Comparison of ENCODE assay signal across 12 mouse cellular contexts in the genomic region with DNA sequence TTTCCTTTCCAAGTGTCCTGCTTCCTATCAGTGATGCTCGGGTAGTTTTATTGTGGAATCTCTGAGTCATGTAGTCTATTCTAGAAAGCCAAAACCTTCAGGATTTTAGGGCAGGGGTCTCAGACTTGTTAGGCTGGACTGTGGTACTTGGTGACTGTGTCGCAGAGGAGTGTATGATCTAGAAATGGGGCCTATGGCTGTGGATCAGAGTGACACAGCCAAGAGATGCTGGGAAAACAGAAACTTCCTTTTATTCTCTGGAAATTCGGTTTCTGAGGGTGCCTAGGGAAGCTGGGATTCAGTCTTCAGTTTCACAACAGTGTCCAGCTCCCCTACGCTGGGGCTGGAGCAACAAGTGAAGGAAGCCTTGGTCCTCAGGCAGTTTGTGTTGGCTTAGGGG. TPM values are rescaled to one million over a fixed set of nuclear protein-coding genes. Genes with fewer than 3 reads are reported as not detected.
DNase-seq lines count a peak whose midpoint lies in the region; ATAC-seq and TF ChIP-seq lines count a peak whose summit lies in the region.
"Had no signal": no experiment of that assay in that cellular context is flagged by ENCODE, and none has a peak within 500 bp of the region (broad histone marks: within the 10 kb centered on the region; RNA-seq: fewer than 3 reads in every experiment).

No protein-coding gene starts in this region.

- 15% methylated on average over 4 of the region's 4 CpGs for WGBS in forebrain, postnatal 0 days
- WGBS in midbrain, embryonic 10.5 days = 35% methylated on average over 4 of the region's 4 CpGs
- 27% methylated on average over 4 of the region's 4 CpGs for WGBS in neural tube, embryonic 15.5 days

- no peak for TF ChIP-seq CTCF in left cerebral cortex, adult 2 months (IDR thresholded peaks at IDR 0.05)
- no peak for TF ChIP-seq CTCF in forebrain, postnatal 0 days (IDR thresholded peaks at IDR 0.05; ENCODE audit: low read depth)

- H3K27me3 ChIP-seq in forebrain, postnatal 0 days (ENCODE audit: insufficient read depth, low read length) = no peaks in the 10 kb centered on the region
- peaks cover 22% of the 10 kb centered on the region for H3K27me3 ChIP-seq in midbrain, embryonic 10.5 days (ENCODE audit: low read depth, poor library complexity, severe bottlenecking)
- no peaks in the 10 kb centered on the region for H3K27me3 ChIP-seq in neural tube, embryonic 15.5 days (replicated peaks)

- no peaks in the 10 kb centered on the region for H3K36me3 ChIP-seq in forebrain, postnatal 0 days (ENCODE audit: insufficient read depth)
- H3K36me3 ChIP-seq in midbrain, embryonic 10.5 days = no peaks in the 10 kb centered on the region
- H3K36me3 ChIP-seq in neural tube, embryonic 15.5 days = no peaks in the 10 kb centered on the region
- H3K36me3 ChIP-seq: kidney, embryonic 15.5 days; liver, embryonic 15.5 days had no signal

- no peak overlapping the region for H3K4me3 ChIP-seq in left cerebral cortex, adult 2 months
- no peak overlapping the region for H3K4me3 ChIP-seq in forebrain, postnatal 0 days (ENCODE audit: low read depth, low read length)
- no peak overlapping the region for H3K4me3 ChIP-seq in midbrain, embryonic 10.5 days
- no peak overlapping the region for H3K4me3 ChIP-seq in neural tube, embryonic 15.5 days (replicated peaks)
- H3K4me3 ChIP-seq: kidney, embryonic 15.5 days; liver, embryonic 15.5 days had no signal

- intact Hi-C loops in left cerebral cortex, adult 2 months (cut with DNase I) = no loop called here
- intact Hi-C loops in left cerebral cortex, postnatal 36 days (cut with DNase I) = no loop called here

- H3K9me3 ChIP-seq in forebrain, postnatal 0 days (ENCODE audit: low read length) = no peaks in the 10 kb centered on the region
- no peaks in the 10 kb centered on the region for H3K9me3 ChIP-seq in midbrain, embryonic 10.5 days (replicated peaks)
- H3K9me3 ChIP-seq in neural tube, embryonic 15.5 days (replicated peaks) = no peaks in the 10 kb centered on the region
- H3K9me3 ChIP-seq: kidney, embryonic 15.5 days; liver, embryonic 15.5 days had no signal

- H3K27ac ChIP-seq in left cerebral cortex, adult 2 months = peak overlapping the region; percentile 48
- peak overlapping the region; percentile 59 for H3K27ac ChIP-seq in forebrain, postnatal 0 days (ENCODE audit: low read depth, low read length)
- H3K27ac ChIP-seq in midbrain, embryonic 10.5 days (replicated peaks) = peak overlapping the region; percentile 93
- peak overlapping the region; percentile 74 for H3K27ac ChIP-seq in neural tube, embryonic 15.5 days (replicated peaks)
- H3K27ac ChIP-seq: kidney, embryonic 15.5 days; liver, embryonic 15.5 days had no signal

- DNase-seq in left cerebral cortex, adult 2 months (ENCODE audit: extremely low spot score in 1 of 2, low spot score in 2 of 2) = no peak
- DNase-seq in left cerebral cortex, postnatal 36 days (ENCODE audit: low spot score in 2 of 2) = no peak
- DNase-seq in forebrain, postnatal 0 days = no peak
- DNase-seq in midbrain, embryonic 10.5 days (ENCODE audit: low spot score) = no peak
- no peak for DNase-seq in adrenal gland, adult (ENCODE audit: inconsistent age in 2 of 2, low spot score in 1 of 2)
- no peak for DNase-seq in cerebellum, adult 11-12 months
- no peak for DNase-seq in right cerebral cortex, postnatal 25 days
- DNase-seq: gastrocnemius, postnatal 36 days; lung, postnatal 4 days had no signal

- H3K4me2 ChIP-seq in forebrain, postnatal 0 days (ENCODE audit: low read depth) = no peak overlapping the region
- no peak overlapping the region for H3K4me2 ChIP-seq in neural tube, embryonic 15.5 days
- H3K4me2 ChIP-seq: kidney, embryonic 15.5 days; liver, embryonic 15.5 days had no signal

- ATAC-seq in forebrain, postnatal 0 days = no peak; the same call in 1 of the 2 replicates
- peak; percentile 11; the same call in 1 of the 2 replicates for ATAC-seq in neural tube, embryonic 15.5 days (ENCODE audit: low FRiP score)

- H3K9ac ChIP-seq in forebrain, postnatal 0 days = no peak overlapping the region
- no peak overlapping the region for H3K9ac ChIP-seq in neural tube, embryonic 15.5 days (replicated peaks)
- H3K9ac ChIP-seq: kidney, embryonic 15.5 days; liver, embryonic 15.5 days had no signal

- no peaks in the 10 kb centered on the region for H3K4me1 ChIP-seq in forebrain, postnatal 0 days (ENCODE audit: insufficient read depth)
- H3K4me1 ChIP-seq in midbrain, embryonic 10.5 days = peaks cover 68% of the 10 kb centered on the region
- H3K4me1 ChIP-seq in neural tube, embryonic 15.5 days = peaks cover 12% of the 10 kb centered on the region; the same call in 1 of the 2 replicates
- H3K4me1 ChIP-seq: kidney, embryonic 15.5 days; liver, embryonic 15.5 days had no signal

RNA-seq across cellular contexts. Expression of a gene that starts 7.1 kb away (rescaled TPM):
- 100 to 1,000 TPM; 118 to 121 TPM for total RNA-seq in left cerebral cortex, adult 2 months (2021)
- 100 to 1,000 TPM; 110 to 124 TPM for total RNA-seq in left cerebral cortex, postnatal 36 days (2021)
- total RNA-seq in forebrain, postnatal 0 days (2014; rRNA removed) = 91.8 and 120 TPM in 2 replicates
- polyA plus RNA-seq in forebrain, postnatal 0 days (2015; fragmentation: Nextera tagmentation; extraction: Ambion mirVana) = 30.3 and 43.4 TPM in 2 replicates
- 31.4 and 34.3 TPM in 2 replicates for polyA plus RNA-seq in midbrain, embryonic 10.5 days (2016; fragmentation: Nextera tagmentation; extraction: Ambion mirVana)
- 51.1 and 55.5 TPM in 2 replicates for polyA plus RNA-seq in neural tube, embryonic 15.5 days (2015; fragmentation: Nextera tagmentation; extraction: Ambion mirVana)
